Mouse (Mus musculus) kidney, postnatal 10 days (tissue): ENCODE measurements at regions not wholly inside any gene's neighbourhood (a gene's known extent, or its start where the extent isn't known, plus 50 kb on each side); places are given as distances from the start of the nearest gene placed in this dataset.
"Not testable (repeated sequence)": the region's sequence is repeated elsewhere in the genome, so short reads cannot be mapped to it uniquely, and the experiment has no call there.

Experiments
- DNase-seq: peaks from one replicate; pipeline ENCODE4 v3.0.0; 2021; ENCODE audit warnings: mixed read lengths

- no peak for DNase-seq
These were observed 808.0 kb upstream of the Pou3f3 start for GRCm38 (mm10) chr1:41887556-41887955.

DNA sequence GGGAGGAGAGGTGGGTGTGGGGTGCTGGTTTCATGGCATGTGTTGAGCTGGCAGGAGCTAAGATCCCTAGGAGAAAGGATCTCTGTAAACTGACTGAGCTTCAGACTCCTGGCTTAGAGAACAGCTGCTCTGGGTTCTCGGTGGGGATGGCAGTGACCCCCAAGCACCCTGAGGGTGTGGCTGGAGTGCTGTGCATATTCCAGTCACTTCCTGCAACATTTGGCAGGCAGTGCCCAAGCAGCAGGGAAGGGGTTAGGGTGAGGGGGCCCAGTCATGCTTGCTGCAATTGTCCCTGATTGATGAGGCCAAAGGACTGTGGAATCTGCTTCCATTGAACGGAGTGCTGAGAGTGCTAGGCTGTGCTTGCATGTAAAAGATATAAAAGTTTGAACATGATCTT lies 807.4 kb upstream of the Pou3f3 start:
- no peak for DNase-seq

GRCm38 (mm10) chr1:41888966-41889365 lies 806.6 kb upstream of the Pou3f3 start:
- DNase-seq = no peak

DNA sequence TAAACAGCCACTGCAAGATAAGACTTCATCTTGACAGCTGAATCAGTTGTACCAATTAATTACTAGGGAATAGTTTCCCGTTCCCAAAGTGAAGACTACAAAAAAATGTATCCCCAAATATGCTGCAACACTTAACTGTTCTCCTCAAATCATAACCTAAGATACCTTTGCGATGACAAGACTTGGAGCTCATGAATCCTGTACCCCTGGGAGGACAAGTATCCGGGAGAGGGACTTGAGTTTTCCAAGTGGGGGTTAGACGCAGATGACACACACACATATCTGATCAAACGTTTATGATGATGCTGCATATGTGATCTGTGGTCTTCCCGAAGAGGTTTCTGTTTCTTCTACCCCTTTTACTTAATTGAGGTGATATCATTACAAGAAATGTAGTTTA lies 805.6 kb upstream of the Pou3f3 start:
- no peak for DNase-seq

- DNase-seq = no peak
These were observed 804.6 kb upstream of the Pou3f3 start for GRCm38 (mm10) chr1:41890714-41891689.

GRCm38 (mm10) chr1:41891730-41892129 lies 803.8 kb upstream of the Pou3f3 start:
- DNase-seq = no peak

GRCm38 (mm10) chr1:41892376-41892775 lies 803.2 kb upstream of the Pou3f3 start:
- no peak for DNase-seq

DNA sequence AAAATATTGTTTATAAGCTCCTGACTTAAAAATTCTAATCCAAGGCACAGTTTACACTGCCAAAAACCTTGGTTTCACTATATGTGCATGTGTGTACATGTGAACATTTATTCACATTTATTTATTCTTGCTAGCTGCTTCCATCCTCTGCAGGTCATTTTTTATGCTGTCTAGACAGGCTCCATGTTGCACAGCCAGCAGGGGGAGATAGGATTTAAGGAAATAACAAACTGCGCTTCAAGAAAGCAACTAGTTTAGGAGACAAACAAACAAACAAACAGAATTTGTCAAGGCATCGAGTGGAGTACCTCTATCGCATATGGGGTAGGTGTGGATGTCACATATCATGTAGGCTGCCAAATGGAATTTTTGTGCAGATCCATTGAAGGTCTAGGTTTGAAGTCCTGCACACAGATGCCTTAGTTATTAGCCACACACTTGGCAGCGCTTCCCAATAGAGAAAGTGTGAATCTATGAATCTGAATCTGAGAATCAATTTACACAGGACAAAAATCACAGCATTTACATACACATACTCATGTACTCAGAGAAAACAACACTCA lies 797.7 kb upstream of the Pou3f3 start:
- peak; percentile 38 for DNase-seq

GRCm38 (mm10) chr1:41900370-41900769 lies 795.2 kb upstream of the Pou3f3 start:
- no peak for DNase-seq

DNA sequence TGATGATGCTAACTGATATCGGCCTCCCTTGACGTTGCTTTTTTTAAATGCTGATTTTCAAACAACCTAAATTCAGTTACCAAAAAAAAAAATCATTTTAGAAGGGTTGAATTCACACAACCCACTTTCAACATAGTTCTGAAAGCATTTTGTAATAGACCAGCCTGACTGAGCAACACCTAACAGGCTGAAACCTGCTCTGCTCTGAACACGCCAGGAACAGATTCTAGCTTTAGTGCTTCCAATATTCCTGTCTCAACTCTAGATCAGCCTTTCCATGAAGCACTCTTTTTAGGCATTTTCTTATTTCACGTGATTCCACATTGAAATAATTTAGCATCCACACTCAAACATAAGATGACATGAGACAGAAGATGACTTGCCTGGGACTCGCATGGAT lies 789.6 kb upstream of the Pou3f3 start:
- DNase-seq = no peak

DNA sequence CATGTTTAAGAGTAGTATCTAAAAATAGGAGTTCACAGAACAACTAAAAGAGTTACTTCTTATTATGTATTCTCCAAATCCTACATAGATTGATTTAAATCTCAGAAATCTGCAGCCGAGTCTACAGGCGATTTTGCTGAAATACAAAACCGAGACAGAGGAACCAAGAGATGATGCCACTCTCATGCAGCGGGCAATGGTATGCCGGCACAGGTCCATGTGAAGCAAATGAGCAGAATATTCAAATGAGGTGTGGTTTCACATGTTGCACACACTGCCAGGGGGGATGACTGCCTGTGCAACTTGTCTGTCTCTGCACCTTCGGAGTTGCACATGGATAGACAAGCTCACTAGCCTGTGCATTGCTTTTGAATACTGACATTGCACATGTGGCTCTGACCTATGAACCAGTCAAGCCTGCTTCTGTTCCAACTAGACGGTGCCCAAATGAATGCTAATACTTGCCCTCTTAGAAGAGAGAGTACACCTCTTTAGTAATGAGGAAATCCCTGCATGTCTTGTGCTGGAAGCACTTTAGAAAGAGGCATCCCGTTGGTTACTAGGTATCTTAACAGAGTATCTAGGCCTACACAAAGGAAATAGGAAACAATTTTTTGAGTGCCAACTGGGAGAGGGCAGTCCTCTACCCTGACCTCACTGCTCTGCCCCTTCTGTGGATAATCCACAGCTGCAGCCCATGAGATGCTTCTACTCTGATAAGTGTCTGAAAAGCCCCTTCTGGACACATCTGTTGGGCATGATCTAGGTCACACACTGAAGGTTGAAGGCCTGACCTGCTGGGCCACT lies 787.4 kb upstream of the Pou3f3 start:
- no peak for DNase-seq

- no peak for DNase-seq
These were observed 786.8 kb upstream of the Pou3f3 start for GRCm38 (mm10) chr1:41908808-41909110.

DNA sequence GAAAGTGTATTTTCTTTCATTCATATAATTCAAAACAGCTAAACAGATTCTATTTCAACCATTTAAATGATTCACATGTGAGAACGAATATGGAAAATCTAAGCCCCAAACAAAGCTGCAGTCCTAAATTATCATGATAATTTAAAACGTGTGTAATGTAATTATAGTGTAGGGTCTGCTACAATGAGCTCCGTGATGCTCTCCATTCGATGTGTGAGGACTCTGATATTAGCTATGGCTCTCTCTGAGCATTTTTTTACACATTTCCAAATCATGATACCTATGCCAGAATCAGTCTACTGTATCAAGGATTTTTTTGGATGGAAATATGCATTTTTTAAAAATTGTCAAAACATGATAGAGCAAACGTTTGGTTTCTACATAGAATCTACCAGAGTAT lies 785.8 kb upstream of the Pou3f3 start:
- no peak for DNase-seq

DNA sequence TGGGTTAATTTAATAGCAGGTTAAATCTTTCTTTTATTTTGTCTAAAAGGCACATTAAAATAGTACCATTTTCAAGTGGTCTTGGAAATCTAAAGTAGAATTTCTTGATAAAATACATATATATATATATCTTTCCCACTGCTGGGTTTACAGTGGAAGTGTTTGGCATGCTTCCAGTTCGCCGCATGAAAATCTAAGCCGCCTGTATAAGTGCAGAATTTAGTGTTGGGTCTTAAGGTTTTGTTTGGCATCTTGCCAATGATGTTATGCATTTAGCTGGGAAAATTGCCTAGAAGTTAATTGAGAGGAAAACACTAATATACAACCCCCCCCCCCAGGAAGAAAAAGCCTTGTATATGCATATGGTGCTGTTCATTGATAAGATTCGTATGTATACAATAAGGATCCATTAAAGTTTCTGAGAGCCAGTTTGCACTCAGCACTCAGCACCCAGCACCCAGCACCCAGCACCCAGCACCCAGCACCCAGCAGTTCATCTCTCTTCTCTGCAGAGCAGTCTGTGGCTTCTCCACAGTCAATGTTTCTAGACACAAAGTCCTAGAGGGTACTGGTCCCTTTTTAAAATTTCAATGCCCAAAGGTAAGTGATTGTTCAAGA lies 778.7 kb upstream of the Pou3f3 start:
- no peak for DNase-seq

- DNase-seq = not testable (repeated sequence)
These were observed 777.8 kb upstream of the Pou3f3 start for GRCm38 (mm10) chr1:41917807-41918206.

DNA sequence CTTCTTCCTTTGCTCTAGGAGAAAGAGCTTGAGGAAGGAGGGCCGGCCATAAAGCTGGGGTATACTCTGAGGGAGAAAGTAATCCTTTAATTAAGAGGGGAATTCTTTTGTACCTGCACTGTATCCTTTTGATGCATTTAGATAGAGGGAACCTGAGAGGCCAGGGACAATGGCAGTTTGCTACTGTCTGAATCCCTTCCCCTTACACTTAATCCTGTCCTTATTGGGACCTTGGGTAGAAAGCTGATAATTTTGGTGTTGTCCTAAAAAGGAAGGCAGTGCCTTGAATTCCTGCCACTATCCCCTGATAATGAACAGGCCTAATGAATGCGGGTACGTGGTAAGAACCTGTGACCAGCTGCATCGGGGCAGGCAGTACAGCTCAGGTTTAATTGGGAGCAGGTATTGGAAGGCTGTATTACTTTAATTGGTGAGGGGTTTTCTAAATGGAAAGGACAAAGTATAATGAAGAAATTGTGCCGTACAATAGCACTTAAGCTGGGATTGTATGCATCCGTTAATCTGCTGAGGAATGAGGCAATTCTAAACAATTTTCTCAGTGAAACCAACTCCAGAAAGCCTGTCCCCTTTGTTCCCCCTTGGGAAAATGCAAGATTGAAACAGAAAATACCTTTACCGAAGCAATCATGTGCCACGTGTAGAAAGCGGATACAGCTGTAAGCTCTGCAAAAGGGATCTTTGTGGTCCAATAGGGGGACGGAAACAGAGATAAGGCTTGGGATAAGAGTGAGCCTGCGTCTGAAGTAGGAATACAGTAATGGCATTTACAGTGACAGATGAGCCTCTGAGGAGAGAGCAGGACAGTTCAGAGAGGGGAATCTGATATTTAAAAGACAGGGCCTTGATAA lies 776.9 kb upstream of the Pou3f3 start:
- no peak for DNase-seq

GRCm38 (mm10) chr1:41933777-41934176 lies 761.8 kb upstream of the Pou3f3 start:
- no peak for DNase-seq

DNA sequence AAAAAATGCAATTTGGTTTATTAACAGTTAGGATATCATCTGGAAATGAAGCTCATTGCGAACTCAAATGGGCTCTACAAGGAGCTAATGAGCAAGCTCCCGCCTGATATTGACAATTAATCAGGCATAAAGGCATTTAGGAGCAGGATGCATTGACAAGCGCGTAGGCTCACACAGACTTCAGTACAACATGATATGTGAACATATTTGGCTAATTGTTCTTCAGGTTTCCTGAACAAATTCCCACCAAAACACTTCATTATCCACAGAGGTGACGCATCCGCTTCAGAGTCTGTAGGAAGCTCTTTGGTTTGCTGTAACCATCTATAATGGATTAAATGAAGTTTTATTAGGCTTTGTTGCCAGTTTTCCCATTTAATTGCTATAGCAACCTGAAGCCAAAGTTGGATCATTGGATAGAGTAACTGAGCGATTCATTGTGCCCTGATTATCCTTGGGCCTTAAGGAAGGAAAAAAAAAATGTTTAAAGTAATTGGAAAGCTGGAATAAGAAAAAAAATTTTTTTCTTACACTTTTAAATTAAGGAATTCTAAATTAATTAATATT lies 759.6 kb upstream of the Pou3f3 start:
- no peak for DNase-seq

DNA sequence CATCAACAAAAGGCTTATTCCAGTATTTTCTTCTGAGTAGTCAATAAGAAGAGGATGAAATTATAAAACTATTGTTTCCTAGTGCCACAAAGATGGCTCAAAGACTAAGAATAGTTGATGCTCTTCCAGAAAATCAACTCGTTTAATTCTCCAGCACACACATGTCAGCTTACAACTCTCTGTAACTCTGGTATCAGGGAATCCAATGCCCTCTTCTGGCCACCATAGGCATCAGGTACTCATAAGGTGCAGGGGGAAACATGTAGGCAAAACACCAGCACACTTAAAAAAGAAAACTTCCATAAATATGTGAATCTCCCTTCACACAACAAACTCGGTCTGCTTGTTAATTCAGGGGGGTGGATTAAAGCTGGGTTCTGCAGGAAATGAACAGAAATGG lies 734.6 kb upstream of the Pou3f3 start:
- no peak for DNase-seq

DNA sequence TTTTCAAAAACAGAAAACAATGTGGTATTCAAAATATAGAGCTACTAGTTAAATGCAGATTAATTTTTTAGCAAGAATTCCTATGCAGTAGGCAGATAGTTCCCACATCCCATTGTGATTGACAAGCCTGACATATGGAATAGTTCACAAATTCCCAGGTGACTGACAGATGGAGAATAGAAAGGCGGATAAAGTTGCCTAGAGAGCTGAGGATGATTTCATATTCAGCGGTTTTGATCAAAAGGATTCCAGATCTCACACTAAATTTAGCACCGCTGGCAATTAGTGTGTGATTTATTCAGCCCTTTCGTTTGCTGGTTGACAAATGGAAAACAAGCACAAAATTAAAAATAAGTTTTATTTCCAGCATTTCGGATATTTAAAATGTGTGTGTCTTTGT lies 714.0 kb upstream of the Pou3f3 start:
- DNase-seq = no peak

DNA sequence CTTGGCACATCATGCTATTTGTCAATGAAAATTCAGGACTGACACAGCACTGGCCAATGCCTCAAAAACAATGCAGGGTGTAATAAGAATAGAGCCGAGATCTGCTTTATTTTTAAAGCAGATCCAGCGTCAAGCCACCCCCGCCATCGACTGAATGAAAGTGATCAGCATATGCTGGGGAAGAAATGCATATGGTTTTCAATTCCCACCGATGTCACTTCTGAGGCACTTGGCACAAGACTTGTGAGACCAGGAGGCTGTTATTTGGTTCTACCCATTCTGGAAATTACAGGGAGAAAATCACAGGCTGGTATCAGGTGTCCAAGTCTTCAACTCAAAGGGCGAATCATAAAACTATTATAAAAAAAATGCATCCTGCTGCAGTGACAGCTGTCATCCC lies 689.3 kb upstream of the Pou3f3 start:
- DNase-seq = no peak

- DNase-seq = no peak
These were observed 687.5 kb upstream of the Pou3f3 start for GRCm38 (mm10) chr1:42008046-42008445.
